Mouse (Mus musculus): ENCODE measurements at regions not wholly inside any gene's neighbourhood (a gene's known extent, or its start where the extent isn't known, plus 50 kb on each side); places are given as distances from the start of the nearest gene placed in this dataset.

DNA sequence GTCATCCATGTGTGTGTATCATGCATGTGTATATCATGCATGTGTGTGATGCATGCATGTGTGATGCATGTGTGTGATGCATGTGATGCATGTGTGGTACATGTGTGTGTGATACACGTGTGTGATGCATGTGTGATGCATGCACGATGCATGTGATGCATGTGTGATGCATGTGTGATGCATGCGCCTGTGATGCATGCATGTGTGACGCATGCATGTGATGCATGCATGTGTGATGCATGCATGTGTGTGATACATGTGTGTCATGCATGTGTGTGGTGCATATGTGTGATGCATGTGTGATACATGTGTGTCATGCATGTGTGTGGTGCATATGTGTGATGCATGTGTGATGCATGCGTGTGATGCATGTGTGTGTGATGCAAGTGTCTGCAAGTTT is 108.1 kb upstream of the Zfp217 start:
- no peak for TF ChIP-seq CTCF (IDR thresholded peaks at IDR 0.05; ENCODE audit: borderline replicate concordance, control insufficient read depth, extremely low read depth, insufficient read depth, low read length, poor library complexity)
- no peak for TF ChIP-seq POLR2A (IDR thresholded peaks at IDR 0.05; ENCODE audit: control insufficient read depth, extremely low read depth, insufficient read depth, low read length, poor library complexity)
